Mouse (Mus musculus) ES-CJ7 (cell line): ENCODE data around the gene Tlcd2.
A peak's percentile ranks its signal among the peaks of the same experiment; 100 is the strongest.

Source experiments
- DNase-seq: peaks from one replicate; pipeline ENCODE4 v3.0.0; 2011; ENCODE audit warnings: low read depth, low spot score

Tlcd2 gene

DNA sequence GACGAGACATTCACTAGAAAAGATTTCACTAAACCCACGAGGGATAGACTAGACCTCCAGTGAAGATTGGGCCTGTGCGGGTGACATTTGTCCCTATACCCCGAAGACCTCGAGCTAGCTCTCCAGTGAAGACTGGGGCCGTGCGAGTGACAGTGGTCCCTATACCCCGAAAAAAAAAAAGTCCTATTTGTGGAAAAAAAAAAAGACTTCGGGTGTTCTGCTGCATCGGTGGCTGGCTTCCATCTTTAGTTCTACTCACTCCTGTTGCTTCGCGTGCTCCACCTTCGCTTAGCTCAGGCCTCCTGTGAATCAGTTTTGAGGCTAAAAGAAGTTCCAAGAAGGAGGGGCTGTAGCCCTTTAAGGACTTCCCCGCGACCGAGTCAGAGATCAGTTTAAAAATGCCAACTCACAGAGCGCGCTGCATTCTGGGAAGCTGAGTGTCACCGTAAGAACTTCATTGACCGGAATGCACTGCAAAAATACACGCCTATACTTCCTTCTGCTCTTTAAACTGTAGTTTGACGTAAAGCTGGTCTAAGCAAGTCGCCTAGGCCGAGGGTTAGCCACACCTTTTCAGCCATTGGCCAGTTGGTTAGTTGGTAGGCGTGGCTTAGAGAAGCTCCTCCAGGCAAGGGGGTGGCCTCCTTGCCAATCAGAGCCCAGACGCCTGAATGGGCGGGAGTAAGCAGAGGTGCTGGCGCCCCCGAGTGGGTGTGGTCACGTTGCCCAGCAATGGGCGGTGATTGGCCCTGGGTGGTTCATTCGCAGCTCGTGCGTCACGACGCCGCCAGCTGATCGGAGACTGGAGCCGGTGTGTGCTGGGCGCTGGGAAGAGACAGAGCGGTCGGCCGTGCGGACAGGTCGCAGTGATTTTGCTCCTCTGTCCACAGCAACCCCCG is at the start of gene Tlcd2:
Gene Tlcd2 (plus strand): TSS at position 872 of the 899 bp plus-strand sequence.
- peak; percentile 100 for DNase-seq

DNA sequence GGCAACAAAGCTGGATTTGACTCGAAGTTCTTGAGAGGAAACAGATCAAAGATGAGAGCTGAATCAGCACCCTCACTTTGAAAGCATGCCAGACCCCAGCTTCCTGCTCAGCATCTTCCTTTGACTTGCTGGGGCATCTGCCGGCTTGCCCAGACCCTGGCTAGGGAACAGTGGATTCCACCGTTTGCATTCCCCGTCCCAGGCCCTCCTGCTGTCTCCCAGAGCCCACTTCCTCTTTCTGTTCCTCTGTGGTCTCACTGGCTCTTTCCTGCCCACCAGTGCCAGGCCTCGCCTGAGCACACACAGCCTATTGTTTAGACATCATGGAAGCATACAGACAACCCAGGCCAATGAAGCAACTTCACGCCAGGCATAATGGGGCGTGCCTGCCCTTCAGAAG is 46.4 kb upstream of the Tlcd2 start:
- DNase-seq = no peak

DNA sequence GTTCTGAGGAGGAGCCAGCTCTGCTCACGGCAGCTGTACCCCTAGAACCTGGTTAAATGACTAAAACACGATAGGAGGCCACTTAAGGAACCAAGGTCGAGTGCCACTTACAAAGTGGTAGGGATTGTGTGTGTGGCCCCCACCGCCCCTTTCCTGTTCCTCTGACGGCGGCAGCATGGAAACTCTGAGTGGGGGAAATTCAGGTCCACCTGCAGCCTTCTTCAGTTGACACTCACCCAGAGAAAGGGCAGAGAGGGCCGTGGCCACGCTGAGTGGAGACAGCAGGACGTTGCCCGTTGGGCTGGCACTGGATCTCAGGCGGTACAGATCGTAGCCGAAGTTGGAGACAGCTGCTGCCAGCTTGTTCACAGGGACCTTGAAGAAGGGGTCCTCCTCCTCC is 45.5 kb upstream of the Tlcd2 start:
- DNase-seq = no peak

DNA sequence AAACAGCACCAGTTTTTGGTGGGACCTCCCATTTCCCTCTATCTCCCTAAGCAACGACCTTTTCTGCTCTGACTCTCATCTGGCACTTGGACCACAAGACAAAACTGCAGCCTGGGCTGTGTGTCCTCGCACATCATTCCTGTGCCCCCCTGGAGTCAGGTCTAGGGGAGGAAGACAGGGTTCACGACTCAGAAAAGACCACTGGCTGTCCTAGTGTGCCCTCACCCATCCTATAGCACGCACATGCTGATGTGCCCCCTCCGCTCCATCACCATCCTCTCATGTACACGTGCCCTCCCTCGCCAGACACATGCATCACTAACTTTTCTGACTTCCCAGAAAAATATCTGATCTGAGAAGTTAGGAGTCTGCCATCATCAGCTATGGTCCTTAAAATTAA is 41.5 kb upstream of the Tlcd2 start:
- no peak for DNase-seq

DNA sequence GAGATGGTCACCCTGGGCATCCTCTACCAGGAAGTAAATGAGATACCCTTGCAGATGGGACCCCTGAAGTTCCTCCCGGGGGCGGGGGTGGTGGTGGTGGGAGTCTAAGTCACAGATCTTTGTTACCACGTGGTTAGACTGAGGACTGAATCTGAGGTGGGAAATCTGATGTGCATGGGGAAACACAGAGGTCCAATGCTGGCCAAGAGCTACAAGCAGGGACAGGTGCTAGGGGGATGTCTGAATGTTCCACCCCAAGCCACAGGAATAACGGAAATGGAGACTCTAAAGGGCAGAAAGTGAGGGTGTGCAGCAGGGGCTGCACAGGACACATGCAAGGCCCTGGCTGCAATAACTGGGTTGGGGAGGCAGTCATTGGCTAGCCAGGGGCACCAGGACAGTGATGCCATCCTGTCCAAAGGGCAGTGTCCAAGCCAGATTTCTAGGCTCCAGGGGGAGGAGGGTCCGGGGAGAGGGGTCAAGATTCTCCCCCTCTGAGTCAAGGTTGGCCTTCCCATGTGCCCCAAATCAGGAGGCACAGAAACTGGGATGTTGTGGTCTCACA is 40.6 kb upstream of the Tlcd2 start:
- DNase-seq = no peak

DNA sequence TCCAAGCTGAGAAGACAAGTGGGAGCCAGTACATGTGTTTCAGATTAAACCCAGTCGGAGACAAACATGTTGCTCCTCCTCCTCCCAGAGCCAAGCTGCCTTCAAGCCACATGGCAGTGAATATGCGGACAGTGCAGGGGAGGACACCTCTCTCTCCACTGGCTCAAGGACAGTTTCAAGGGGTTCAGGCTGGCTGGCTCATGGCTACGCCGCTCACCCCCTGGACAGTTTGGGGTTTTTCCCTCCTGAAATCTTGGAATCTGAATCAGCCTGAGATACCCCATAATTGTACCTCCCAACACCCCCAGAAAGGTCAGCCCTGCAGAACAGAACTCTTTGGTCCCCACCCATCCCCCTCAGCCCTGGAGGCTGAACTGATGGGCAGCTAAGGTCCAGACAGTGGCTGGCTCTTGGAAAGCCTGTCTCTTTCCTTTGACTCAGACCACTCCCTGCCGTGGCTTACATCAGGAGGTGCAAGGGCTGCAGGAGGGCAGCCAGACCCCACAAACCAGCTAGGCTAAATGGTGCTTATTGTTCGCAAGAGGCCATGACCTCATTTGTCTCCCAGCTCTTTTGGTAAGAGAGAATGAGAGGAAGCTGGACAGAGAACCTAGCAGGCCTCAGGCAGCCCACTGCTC is 40.0 kb upstream of the Tlcd2 start:
- DNase-seq = no peak

DNA sequence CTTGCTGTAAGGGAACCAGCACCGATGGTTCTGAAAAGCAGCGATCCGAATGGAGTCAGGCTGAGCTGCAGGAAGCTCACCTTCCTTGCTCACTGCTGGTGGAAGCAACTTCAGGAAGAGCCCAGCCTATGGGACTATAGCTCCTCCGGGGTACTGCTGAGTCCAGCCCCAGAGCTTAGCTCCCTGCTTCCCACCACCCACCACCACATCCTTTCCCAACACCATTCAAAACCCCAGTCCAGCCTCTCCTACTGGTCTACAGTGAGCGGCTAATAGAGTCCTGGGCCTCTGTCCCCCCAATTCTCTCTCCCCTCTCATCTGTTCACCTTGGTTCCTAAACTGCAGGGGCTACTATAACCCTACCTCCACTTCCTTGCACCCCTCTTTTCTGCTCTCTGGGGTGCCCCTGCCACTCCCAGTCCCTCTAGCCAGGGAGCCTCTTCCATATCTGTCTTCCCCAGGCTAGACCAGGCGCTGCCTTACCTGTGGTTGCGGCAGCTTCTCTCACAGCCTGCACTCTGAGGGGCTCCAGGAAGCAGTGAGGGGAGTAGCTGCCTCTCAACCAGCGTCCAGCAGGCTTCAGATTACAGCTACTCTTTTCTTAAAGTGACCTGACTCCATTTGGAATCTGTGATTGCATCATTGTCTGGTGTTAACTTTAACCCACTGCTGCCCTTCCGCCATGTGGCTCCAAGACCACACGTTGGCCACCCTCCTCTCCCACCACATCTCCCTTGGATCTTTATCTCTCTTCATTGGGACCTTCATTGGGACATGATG is 39.3 kb upstream of the Tlcd2 start, which contains the start of gene Serpinf1:
Gene Serpinf1 (minus strand): TSS at position 689 of the 780 bp plus-strand sequence.
- DNase-seq = no peak

DNA sequence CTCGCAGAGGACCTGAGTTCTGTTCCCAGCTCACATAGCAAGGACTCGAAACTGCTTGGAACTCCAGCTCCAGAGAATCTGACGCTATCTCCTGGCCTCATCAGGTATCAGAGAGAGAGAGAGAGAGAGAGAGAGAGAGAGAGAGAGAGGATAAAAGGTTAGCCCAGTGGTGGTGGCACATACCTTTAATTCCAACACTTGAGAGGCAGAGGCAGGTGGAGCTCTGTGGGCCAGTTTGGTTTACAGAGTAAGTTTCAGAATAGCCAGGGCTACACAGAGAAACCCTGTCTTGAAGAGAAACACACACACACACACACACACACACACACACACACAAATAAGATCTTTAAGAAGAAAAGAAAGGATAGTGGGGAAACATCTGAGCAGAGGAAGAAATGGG is 38.4 kb upstream of the Tlcd2 start:
- DNase-seq = no peak

DNA sequence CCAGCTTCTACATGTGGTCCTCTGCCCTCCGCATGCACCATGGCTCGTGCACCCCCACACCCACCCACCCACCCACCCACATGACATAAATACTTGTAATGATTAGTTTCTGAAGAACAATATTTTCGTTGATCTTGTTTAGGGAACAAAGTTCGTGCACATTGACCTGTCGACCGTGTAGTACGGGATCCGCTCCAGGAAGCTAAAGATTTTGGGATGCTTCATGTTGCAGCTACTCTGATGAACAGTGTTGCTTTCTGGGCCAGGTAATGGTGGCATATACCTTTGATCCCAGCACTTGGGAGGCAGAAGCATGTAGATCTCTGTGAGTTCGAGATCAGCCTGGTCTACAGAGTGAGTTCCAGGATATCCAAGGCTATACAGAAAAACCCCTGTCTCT is 37.5 kb upstream of the Tlcd2 start:
- DNase-seq = no peak

DNA sequence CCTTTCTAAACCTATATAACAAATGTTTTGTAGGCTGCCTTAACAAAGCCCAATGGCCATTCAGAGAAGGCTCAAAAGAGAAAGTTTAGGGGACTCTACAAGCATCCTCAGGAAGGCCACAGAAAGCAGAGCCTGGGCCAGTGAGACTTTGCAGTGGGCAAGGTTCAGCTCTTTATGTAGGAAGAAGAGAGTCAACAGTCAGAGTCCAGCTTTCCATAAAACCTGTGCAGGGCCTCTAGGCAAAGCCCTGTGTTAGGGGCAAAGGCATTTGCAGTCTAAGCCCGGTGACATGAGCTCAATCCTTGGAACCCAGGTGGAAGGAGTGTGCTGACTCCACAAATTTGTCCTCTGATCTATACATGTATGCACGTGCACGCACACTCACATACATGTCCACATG is 37.1 kb upstream of the Tlcd2 start:
- DNase-seq = no peak

DNA sequence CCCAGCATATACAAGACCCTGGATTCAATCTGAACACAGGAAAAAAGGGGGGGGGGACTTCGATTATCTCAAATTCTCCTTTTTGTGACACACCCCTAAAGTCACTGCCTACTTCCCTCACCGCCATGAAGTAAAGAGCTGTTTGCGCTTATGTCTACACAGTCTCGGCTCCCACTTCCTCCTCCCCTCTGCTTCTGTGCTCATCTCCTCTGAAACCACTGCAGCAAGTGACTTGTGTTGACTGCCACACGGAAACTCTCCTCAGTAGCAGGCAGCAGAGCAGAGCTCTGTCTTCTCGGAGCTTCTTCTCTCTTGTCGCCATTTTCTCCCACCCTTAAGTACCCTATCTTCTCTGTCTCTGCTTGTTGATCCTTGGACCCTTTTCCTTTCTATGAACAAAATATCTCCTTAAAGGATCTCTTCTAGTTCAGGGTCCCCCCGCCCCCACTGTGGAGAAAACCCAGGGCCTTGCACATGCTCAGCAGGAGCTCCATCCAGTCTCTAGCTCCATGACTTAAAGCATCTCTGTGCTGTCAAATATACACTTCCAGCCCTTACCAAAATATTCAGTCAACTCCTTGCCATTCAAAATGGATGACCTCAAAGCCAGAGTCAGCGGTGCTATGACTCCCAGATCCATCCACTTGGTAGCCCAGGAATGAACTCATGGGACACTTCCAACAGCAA is 32.4 kb upstream of the Tlcd2 start:
- no peak for DNase-seq

DNA sequence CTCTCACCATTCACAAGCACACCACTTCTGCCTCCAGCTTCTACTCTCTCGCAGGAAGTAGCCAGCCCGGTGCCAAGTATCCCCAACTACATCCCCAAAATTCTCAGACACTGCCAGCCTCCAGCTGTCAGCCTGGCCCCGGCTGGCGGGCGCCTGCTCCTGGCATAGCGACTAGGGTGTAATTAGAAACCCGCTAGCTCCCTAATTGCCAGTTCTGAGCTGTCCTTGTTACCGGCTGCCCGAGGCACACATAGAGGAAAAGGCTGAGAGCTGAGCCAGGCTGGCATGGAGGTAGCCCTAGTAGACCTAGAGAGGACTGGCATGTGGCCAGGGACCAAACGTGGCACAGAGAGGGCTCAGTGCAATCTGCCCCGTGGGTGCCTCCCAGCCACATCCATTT is 30.2 kb upstream of the Tlcd2 start:
- no peak for DNase-seq

DNA sequence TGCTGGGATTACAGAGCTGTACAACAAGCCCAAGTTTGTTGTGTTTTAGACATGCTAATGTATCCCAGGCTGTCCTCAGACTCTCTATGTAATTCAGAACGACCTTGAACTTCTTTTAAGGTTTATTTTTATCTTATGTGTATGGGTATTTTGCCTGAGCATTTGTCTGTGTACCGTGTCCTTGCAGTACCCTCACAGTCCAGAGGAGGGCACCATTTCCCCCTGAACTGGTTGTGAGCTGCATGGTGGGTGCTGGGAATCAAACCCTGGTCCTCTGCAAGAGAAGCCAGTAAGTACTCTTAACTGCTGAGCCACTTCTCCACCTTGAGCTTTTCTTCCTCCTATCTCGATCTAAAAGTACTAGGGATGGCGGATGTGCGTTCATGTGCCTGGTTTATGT is 27.4 kb upstream of the Tlcd2 start:
- peak; percentile 28 for DNase-seq

DNA sequence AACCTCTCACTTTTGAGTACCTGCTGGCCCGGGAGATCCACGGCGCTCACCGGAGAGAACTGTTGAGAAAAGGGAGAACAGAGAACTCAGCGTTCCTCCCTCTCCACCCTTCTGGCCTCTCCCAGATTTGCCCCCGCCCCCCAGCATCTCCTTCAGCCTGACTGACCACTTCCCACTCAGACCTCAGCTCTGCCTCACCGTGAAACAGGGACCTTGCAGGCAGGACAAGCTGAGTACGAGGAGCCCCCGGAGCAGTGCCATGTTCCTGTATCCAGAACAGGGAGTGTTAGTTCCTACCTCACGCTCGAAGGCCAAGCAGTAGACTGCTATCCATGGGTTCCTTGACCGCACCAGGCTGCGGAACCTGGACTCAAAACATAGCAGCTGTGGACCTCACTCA is 23.3 kb upstream of the Tlcd2 start:
- no peak for DNase-seq

DNA sequence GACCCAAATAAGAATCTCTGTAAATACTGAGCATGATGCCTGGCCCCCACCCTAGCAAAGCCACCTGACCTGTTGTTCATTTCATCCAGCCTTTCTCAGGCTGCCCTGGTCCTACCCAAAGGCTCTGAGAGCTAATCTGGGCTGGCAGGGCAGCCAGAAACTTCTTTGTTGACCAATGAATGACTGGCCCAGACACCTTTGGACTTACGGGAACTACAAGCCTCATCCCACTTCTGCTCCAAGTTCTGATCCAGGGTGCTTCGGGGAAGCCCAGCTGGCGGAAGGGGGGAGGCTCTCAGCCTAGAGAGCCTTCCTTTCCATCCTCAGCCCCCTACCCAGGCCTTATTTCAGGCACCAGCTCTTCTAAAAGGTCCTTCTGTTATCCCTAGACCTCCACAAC is 22.7 kb upstream of the Tlcd2 start:
- DNase-seq = no peak

DNA sequence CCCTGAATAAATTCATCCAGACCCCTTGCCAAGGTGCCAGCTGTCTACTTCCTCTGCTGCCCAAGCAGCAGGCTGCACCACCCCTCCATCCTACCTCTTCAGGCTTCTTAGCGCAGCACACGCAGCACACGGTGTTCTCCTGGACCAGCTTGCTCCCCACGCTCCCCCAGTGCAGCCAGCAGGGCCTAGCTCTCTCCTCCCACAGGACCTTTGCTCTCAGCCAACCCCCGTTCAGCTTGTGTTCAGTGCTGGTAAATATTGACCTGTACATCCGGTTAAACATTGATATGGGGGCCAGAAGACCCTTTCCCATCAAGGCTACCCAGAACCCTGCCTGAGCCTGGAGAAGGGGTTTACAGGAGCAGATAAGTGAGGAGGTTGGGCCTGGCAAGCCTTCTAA is 22.2 kb upstream of the Tlcd2 start, which contains the start of gene Serpinf2:
Gene Serpinf2 (minus strand): TSS at position 229 of the 400 bp plus-strand sequence.
- DNase-seq = no peak

DNA sequence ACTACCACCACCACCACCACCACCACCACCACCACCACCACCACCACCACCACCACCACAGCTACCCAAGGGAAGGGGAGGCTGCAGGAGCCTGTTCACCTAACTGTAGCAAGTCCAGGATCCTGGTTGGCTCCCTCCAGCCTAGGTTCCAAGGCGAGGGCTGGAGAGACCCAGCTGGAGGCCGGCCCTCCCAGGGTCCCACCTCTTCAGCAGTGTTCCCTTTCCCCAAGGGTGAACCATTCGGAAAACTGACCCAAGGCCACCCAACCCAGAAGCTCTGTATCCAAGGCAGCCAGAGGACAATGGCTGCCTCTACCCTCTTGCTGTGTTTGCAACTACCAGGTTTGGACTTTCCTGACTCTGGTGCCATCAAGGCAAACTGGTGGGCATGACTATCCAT is 21.6 kb upstream of the Tlcd2 start:
- no peak for DNase-seq

DNA sequence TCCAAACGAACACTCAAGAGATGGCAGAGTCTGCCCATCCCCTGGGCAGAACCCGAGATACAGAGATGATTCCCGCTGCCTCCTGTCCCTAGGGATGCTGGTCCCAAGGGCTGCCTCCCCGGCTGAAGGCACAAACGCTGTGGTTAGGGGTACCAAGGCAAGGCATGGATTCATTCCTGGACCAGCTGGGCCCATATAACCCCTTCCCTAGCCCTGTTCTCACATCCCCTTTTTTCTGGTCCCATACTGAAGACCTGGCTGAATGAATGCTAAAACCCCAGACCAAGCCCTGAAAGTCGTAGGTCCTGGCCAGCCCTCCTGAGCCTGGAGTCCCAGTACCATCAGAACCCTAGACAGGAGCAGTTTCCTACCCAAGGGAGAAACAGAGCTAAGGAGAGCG is 20.5 kb upstream of the Tlcd2 start:
- no peak for DNase-seq

DNA sequence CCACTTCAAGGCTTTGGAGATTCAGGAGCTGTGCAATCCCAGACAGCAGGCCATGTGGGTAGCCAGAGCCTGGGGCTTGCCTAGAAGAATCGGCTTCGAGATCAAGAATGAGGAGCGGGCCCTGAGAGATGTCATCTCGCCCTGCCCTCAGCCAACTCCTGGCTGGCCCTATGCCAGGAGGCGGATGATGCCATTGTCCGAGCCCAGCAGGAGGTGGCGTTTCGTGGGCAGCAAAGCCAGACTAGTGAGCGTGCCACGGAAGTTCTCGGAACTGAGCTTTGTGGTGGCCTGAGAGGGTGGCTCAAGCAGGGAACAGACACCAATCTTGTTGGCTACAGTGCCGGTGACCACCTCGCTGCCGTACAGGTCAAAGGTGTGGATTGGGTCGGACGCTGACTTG is 19.9 kb upstream of the Tlcd2 start:
- DNase-seq = no peak

DNA sequence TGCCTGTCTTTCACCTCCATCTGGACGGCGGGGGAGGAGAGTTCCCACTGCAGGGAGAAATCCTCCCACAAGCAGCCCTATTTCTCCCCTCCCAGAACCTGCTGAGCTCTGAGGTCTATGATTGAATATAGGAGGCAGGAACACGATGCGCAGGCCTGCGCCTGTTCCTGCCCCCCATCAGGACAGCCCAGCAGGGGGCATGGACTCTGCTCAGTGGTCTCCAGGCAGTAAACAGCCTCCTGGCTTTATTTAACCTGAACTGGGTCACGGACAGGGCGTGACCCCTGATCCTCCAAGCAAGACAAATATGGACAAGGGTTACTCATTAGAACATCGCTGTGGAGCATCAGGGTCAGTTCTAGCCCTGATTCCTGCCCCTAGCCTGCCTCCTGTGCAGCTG is 17.8 kb upstream of the Tlcd2 start:
- DNase-seq = peak; percentile 58

DNA sequence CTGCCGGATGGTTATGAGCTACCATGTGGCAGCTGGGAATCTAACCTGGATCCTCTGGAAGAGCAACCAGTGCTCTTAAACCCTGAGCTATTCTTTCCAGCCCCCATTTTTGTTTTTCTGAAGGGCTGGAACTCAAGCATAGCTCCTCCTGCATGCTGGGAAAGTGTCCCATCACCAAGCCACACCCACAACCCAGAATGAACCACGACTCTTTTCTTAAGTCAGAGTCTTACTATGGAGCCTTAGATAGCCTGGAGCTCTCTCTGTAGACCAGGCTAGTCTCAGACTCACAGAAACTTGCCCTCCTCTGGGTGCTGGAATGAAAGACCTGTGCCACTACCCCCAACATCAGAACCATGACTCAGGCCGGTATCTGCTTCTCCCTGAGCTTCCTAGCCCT is 12.9 kb upstream of the Tlcd2 start:
- DNase-seq = no peak
